Mouse (Mus musculus) thymus, adult 2 months (tissue): ENCODE measurements around the gene Trdn. TPM values are rescaled to one million over a fixed set of nuclear protein-coding genes. Genes with fewer than 3 reads are reported as not detected.

Experiments
- DNase-seq: peaks from one replicate; pipeline ENCODE4 v3.0.0; 2021
- H3K27ac ChIP-seq: fragments of 200-500 bp; 2 replicates; pipeline ENCODE4 v1.5.1; 2012; ENCODE audit warnings: low read length, control low read depth; ENCODE audit not compliant: control insufficient read depth, insufficient read depth
- H3K27me3 ChIP-seq: fragments of 200-500 bp; 2 replicates; pipeline ENCODE4 v1.6.1; 2012; ENCODE audit warnings: mild to moderate bottlenecking, low read length, moderate library complexity, mixed read lengths; ENCODE audit not compliant: control insufficient read depth, insufficient read depth
- H3K36me3 ChIP-seq: fragments of 200-500 bp; 2 replicates; pipeline ENCODE4 v1.6.1; 2012; ENCODE audit warnings: mild to moderate bottlenecking, low read length, moderate library complexity; ENCODE audit not compliant: control insufficient read depth, insufficient read depth
- H3K4me1 ChIP-seq: fragments of 200-500 bp; replicated peaks from 2 replicates; pipeline ENCODE4 v1.6.1; 2012; ENCODE audit warnings: low read length; ENCODE audit not compliant: control insufficient read depth, insufficient read depth
- H3K4me3 ChIP-seq: fragments of 200-500 bp; 2 replicates; pipeline ENCODE4 v1.5.1; 2012; ENCODE audit warnings: mild to moderate bottlenecking, low read length, control low read depth, moderate library complexity; ENCODE audit not compliant: control insufficient read depth, insufficient read depth
- CTCF ChIP-seq: fragments of 200-500 bp; IDR thresholded peaks from 2 replicates; pipeline ENCODE4 v1.5.1; 2012; ENCODE audit warnings: mild to moderate bottlenecking, control low read depth, low read length, moderate library complexity, borderline replicate concordance; ENCODE audit not compliant: control insufficient read depth, poor library complexity, insufficient read depth; ENCODE audit errors: extremely low read depth
- POLR2A ChIP-seq: fragments of 200-500 bp; IDR thresholded peaks from 2 replicates; pipeline ENCODE4 v1.6.1; 2012; ENCODE audit warnings: mild to moderate bottlenecking, low read length, control low read depth, moderate library complexity; ENCODE audit not compliant: control insufficient read depth, poor library complexity, insufficient read depth; ENCODE audit errors: extremely low read depth
- WGBS: fragments of 180-500 bp; shearing (Covaris S2); methylation state at CpG from one replicate; pipeline ENCODE4 v1.1.7; 2018; 5-methylcytosine and 5-hydroxymethylcytosine counted together
- polyA plus RNA-seq: library from polyadenylated mRNA; depleted of rRNA; stranded (reverse); fragments of >200 nt; gene quantifications from 2 replicates; pipeline ENCODE4 v1.2.3, GENCODE M21; 2012

Gene Trdn
- polyA plus RNA-seq, 1 experiment = 2.2 TPM

DNA sequence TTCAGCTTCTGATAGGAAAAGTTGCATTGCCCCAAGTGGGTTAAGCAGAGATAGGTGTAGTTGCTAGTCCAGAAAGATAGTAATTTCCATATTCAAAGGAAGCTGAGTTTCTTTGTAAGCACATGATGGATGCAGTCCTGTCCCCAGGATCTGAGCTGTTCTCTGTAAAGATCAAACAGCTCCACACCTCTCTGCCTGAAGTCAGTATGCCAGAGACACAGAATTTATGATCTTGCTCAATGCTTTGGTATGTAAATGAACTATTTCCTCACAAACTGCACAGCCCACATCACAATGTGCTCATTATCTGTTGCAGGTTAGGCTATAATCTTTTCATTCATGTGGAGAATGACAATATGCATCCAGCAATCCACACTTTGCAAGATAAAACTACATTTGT, 8.0 kb downstream of the Trdn start:
- TF ChIP-seq CTCF (no peak), POLR2A (no peak)
- H3K27ac ChIP-seq = no peak overlapping the region
- H3K4me3 ChIP-seq = no peak overlapping the region
- no peak for DNase-seq
- no peaks in the 10 kb centered on the region for H3K4me1 ChIP-seq
- H3K36me3 ChIP-seq = no peaks in the 10 kb centered on the region
- no peaks in the 10 kb centered on the region for H3K27me3 ChIP-seq

GRCm38 (mm10) chr10:33092400-33092799, 12.0 kb downstream of the Trdn start:
- no peak overlapping the region for H3K27ac ChIP-seq
- no peak overlapping the region for H3K4me3 ChIP-seq
- no peaks in the 10 kb centered on the region for H3K4me1 ChIP-seq
- WGBS = 64% methylated on average over 1 of the region's 1 CpGs
- no peak for DNase-seq
- H3K27me3 ChIP-seq = no peaks in the 10 kb centered on the region
- no peaks in the 10 kb centered on the region for H3K36me3 ChIP-seq
- TF ChIP-seq POLR2A (no peak), CTCF (no peak)

DNA sequence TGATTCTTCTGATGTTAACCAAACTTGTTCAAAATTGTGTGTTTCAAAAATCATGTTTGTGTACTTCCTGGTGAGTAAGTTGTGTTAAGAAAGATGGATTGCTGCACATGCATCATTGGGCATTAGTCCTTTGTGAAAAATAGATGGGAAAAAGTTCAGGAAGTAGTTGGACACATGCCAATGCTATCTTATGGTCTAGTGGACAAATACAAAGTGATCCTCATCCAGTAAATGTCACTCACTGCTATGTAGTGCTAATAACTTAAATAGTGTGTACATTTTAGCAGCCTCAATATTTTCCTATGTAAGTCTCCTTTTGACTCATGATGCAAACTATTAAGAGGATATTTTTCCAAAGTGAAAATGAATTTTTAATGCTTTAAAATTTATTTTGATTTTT, 27.6 kb downstream of the Trdn start:
- Histone ChIP-seq H3K4me3 (no peak overlapping the region), H3K36me3 (no peaks in the 10 kb centered on the region), H3K27me3 (no peaks in the 10 kb centered on the region), H3K27ac (no peak overlapping the region), H3K4me1 (no peaks in the 10 kb centered on the region)
- TF ChIP-seq POLR2A (no peak), CTCF (no peak)
- DNase-seq = no peak

DNA sequence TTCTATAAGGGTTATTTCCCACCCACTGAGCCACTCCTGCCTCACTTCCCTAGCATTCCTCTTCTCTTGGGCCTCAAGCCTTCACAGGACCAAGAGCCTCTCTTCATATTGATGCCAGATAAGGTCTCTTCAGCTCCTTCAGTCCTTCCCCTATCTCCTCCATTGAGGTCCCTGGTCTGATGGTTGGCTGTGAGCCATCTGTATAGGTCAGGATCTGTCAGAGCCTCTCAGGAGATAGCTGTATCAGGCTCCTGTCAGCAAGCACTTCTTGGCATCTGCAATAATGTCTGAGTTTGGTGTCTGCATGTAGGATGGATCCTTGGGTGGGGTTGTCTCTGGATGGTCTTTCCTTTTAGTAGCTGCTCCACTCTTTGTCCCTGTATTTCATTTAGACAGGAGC, 42.7 kb downstream of the Trdn start:
- Histone ChIP-seq H3K27ac (no peak overlapping the region), H3K4me3 (no peak overlapping the region), H3K27me3 (no peaks in the 10 kb centered on the region), H3K4me1 (no peaks in the 10 kb centered on the region), H3K36me3 (no peaks in the 10 kb centered on the region)
- TF ChIP-seq CTCF (no peak), POLR2A (no peak)
- DNase-seq = no peak

DNA sequence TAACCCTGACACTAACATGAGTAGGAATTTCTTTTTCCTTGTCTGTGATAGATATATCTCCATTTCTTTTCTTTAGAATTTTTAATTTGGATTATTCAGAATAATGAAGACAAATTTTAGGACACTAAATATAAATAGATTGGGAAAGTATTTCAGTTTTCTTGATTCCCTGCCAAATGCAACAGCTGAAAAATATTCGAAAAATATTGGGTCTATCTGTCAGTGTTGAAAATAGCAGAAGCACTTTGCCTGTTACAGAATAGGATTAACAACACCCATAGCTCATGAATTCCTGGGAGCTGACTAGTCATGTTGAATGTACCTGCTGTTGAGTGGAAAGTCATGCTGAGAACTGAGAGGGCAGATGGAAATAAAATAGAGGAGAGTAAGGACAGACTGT, 64.6 kb downstream of the Trdn start:
- 84% methylated on average over 1 of the region's 1 CpGs for WGBS
- H3K36me3 ChIP-seq = no peaks in the 10 kb centered on the region
- H3K4me1 ChIP-seq = no peaks in the 10 kb centered on the region
- no peak for DNase-seq
- no peak overlapping the region for H3K27ac ChIP-seq
- no peak overlapping the region for H3K4me3 ChIP-seq
- no peak for TF ChIP-seq POLR2A
- no peak for TF ChIP-seq CTCF
- H3K27me3 ChIP-seq = no peaks in the 10 kb centered on the region

- DNase-seq = no peak
- 60% methylated on average over 2 of the region's 2 CpGs for WGBS
- Histone ChIP-seq H3K4me1 (no peaks in the 10 kb centered on the region), H3K36me3 (no peaks in the 10 kb centered on the region), H3K27me3 (no peaks in the 10 kb centered on the region), H3K4me3 (no peak overlapping the region), H3K27ac (no peak overlapping the region)
- no peak for TF ChIP-seq POLR2A
- TF ChIP-seq CTCF = no peak
Measured at GRCm38 (mm10) chr10:33179731-33180631, 99.6 kb downstream of the Trdn start.

GRCm38 (mm10) chr10:33189031-33189430, 108.7 kb downstream of the Trdn start:
- H3K4me3 ChIP-seq = no peak overlapping the region
- no peaks in the 10 kb centered on the region for H3K36me3 ChIP-seq

More at GRCm38 (mm10) chr10:33189031-33189430, 108.7 kb downstream of the Trdn start:
- Histone ChIP-seq H3K27ac (no peak overlapping the region), H3K4me1 (no peaks in the 10 kb centered on the region), H3K27me3 (no peaks in the 10 kb centered on the region)
- TF ChIP-seq POLR2A (no peak), CTCF (no peak)
- WGBS = 72% methylated on average over 1 of the region's 1 CpGs
- no peak for DNase-seq
